Mouse (Mus musculus) liver, postnatal 0 days (tissue): Measurements from ENCODE around the gene Ttc21a.

Source experiments
- CTCF ChIP-seq: sonication (generic); IDR thresholded peaks from 2 replicates; pipeline ENCODE4 v1.5.1; 2016; ENCODE audit warnings: antibody characterized with exemption, low read depth
- EP300 ChIP-seq: IDR thresholded peaks from 2 replicates; pipeline ENCODE4 v1.6.1; 2016; ENCODE audit warnings: antibody characterized with exemption, low read depth, mild to moderate bottlenecking

GRCm38 (mm10) chr9:119938496-119938895 lies 1.1 kb downstream of the Ttc21a start:
- TF ChIP-seq CTCF (no peak), EP300 (no peak)
